Mouse (Mus musculus) embryonic facial prominence, embryonic 13.5 days (tissue): ENCODE data around the gene Snapc1. TPM values are rescaled to one million over a fixed set of nuclear protein-coding genes. Genes with fewer than 3 reads are reported as not detected.

Experiments used
- ATAC-seq: fragments of 200-750 bp; cut with Nextera tagmentation; 2 replicates; pipeline ENCODE4 v1.8.0; 2017; ENCODE audit warnings: low read depth; ENCODE audit not compliant: insufficient number of reproducible peaks, insufficient read depth, low FRiP score, low TSS enrichment
- H3K27ac ChIP-seq: fragments of 300-500 bp; sonication (generic); 2 replicates; pipeline ENCODE4 v1.5.1; 2015; ENCODE audit warnings: moderate library complexity, mild to moderate bottlenecking, inconsistent platforms
- H3K27me3 ChIP-seq: fragments of 300-500 bp; sonication (generic); 2 replicates; pipeline ENCODE4 v1.6.1; 2015; ENCODE audit warnings: mild to moderate bottlenecking, inconsistent platforms
- H3K36me3 ChIP-seq: fragments of 300-500 bp; sonication (generic); 2 replicates; pipeline ENCODE4 v1.6.1; 2015; ENCODE audit warnings: mild to moderate bottlenecking, inconsistent platforms
- H3K4me1 ChIP-seq: fragments of 300-500 bp; sonication (generic); 2 replicates; pipeline ENCODE4 v1.6.1; 2015; ENCODE audit warnings: inconsistent platforms
- H3K4me2 ChIP-seq: fragments of 300-500 bp; sonication (generic); 2 replicates; pipeline ENCODE4 v1.6.1; 2015; ENCODE audit warnings: moderate library complexity, mild to moderate bottlenecking, inconsistent platforms
- H3K4me3 ChIP-seq: fragments of 300-500 bp; sonication (generic); 2 replicates; pipeline ENCODE4 v1.5.1; 2015; ENCODE audit warnings: mild to moderate bottlenecking, inconsistent platforms
- H3K9ac ChIP-seq: fragments of 300-500 bp; sonication (generic); 2 replicates; pipeline ENCODE4 v1.6.1; 2015; ENCODE audit warnings: mild to moderate bottlenecking, inconsistent platforms
- H3K9me3 ChIP-seq: fragments of 300-500 bp; sonication (generic); 2 replicates; pipeline ENCODE4 v1.6.1; 2016; ENCODE audit warnings: inconsistent platforms
- WGBS: fragments of 180-500 bp; shearing (Covaris S2); methylation state at CpG from one replicate; pipeline ENCODE4 v1.1.7; 2015; ENCODE audit warnings: mixed read lengths; 5-methylcytosine and 5-hydroxymethylcytosine counted together
- polyA plus RNA-seq: library from polyadenylated mRNA; unstranded; fragments of >200 nt; fragmentation: Nextera tagmentation; extraction: Ambion mirVana; gene quantifications from 2 replicates; pipeline ENCODE4 v1.2.1, GENCODE M21; 2015

Snapc1 gene
- polyA plus RNA-seq: 23.0 and 23.5 TPM in 2 replicates

- H3K4me1 ChIP-seq: peaks cover 7% of the 10 kb centered on the region
- H3K9ac ChIP-seq: peak within 1 kb of the TSS; percentile 88
- WGBS: 2% methylated on average over 60 of the region's 60 CpGs
- H3K27me3 ChIP-seq: no peaks in the 10 kb centered on the region
- peak within 1 kb of the TSS; percentile 86 for H3K27ac ChIP-seq
- no peaks in the 10 kb centered on the region for H3K9me3 ChIP-seq
- H3K4me3 ChIP-seq: peak within 1 kb of the TSS; percentile 83
- peaks cover 18% of the 10 kb centered on the region for H3K36me3 ChIP-seq
- H3K4me2 ChIP-seq: peak within 1 kb of the TSS; percentile 78
- peak; percentile 96 for ATAC-seq
Observed at GRCm38 (mm10) chr12:73964291-73965281, at the start of gene Snapc1. Snapc1 (plus strand) TSS chr12:73964481.

GRCm38 (mm10) chr12:73918479-73918878 is 45.8 kb upstream of the Snapc1 start:
- ATAC-seq: no peak
- 93% methylated on average over 5 of the region's 5 CpGs for WGBS
- Histone ChIP-seq H3K9ac (no peak overlapping the region), H3K27ac (no peak overlapping the region), H3K36me3 (no peaks in the 10 kb centered on the region), H3K4me3 (no peak overlapping the region), H3K27me3 (no peaks in the 10 kb centered on the region), H3K4me1 (0 out of 2 replicates have a peak, but pooled peaks cover 4% of the 10 kb centered on the region), H3K9me3 (no peaks in the 10 kb centered on the region), H3K4me2 (no peak overlapping the region)

GRCm38 (mm10) chr12:73930266-73930665 is 34.0 kb upstream of the Snapc1 start:
- Histone ChIP-seq H3K9me3 (no peaks in the 10 kb centered on the region), H3K27me3 (no peaks in the 10 kb centered on the region), H3K4me3 (no peak overlapping the region), H3K4me2 (no peak overlapping the region), H3K4me1 (no peaks in the 10 kb centered on the region), H3K36me3 (peaks cover 68% of the 10 kb centered on the region), H3K9ac (no peak overlapping the region), H3K27ac (no peak overlapping the region)
- 91% methylated on average over 3 of the region's 3 CpGs for WGBS
- ATAC-seq: no peak

- Histone ChIP-seq H3K9ac (no peak overlapping the region), H3K27me3 (no peaks in the 10 kb centered on the region), H3K4me1 (no peaks in the 10 kb centered on the region), H3K36me3 (peaks cover 75% of the 10 kb centered on the region), H3K27ac (no peak overlapping the region), H3K4me3 (no peak overlapping the region), H3K4me2 (no peak overlapping the region), H3K9me3 (no peaks in the 10 kb centered on the region)
- ATAC-seq: no peak
- 55% methylated on average over 5 of the region's 5 CpGs for WGBS
Observed at GRCm38 (mm10) chr12:73931274-73931673, 33.0 kb upstream of the Snapc1 start.

DNA sequence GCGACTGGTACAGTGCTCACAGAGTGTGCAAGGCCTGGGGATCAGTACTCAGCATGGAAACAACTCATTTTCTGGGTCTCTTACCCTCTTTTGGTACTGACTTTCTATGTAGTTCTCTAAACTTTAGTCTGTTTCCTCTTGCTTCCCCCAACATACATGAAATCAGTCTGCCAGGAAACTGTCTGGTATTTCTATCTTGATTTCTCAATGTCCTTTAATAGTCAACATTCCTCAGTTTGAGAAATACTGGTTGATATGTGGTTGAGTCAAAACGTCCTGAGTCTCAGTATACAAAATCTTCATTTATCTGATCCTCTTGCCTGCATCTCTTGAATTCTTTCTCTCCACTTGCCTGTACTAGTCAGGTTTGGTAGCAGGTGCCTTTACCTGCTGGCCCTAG is 29.8 kb upstream of the Snapc1 start:
- no peak for ATAC-seq
- Histone ChIP-seq H3K9ac (no peak overlapping the region), H3K4me3 (no peak overlapping the region), H3K27ac (no peak overlapping the region), H3K4me2 (no peak overlapping the region), H3K36me3 (peaks cover 82% of the 10 kb centered on the region), H3K9me3 (no peaks in the 10 kb centered on the region), H3K4me1 (no peaks in the 10 kb centered on the region), H3K27me3 (no peaks in the 10 kb centered on the region)
- WGBS: 80% methylated on average over 2 of the region's 2 CpGs

GRCm38 (mm10) chr12:73937353-73937752 is 26.9 kb upstream of the Snapc1 start, which contains the start of gene Gm49321:
Gm49321 (plus strand) TSS chr12:73937653.
- H3K36me3 ChIP-seq: peaks cover 77% of the 10 kb centered on the region
- WGBS: 93% methylated on average over 1 of the region's 1 CpGs
- ATAC-seq: no peak

DNA sequence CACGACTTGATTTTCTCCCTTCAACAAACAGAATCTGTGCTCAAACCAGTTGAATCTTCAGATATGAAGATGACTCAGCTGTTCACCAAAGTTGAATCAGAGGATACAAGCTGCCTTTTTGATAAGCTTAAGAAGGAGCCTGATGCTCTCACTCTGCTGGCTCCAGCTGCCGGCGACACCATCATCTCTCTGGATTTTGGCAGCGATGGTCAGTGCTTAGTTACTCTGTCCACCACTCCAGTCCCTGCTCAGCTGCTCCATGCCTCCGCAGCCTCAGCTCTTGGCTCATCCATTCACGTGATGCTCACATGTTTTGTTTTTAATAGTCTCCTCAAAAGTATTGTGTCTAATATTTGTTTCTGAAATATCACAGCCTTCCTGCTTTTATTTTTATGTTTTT is 24.7 kb upstream of the Snapc1 start:
- ATAC-seq: no peak
- WGBS: 93% methylated on average over 6 of the region's 6 CpGs
- H3K9me3 ChIP-seq: no peaks in the 10 kb centered on the region
- H3K9ac ChIP-seq: no peak overlapping the region
- H3K27me3 ChIP-seq: no peaks in the 10 kb centered on the region
- H3K36me3 ChIP-seq: peaks cover 74% of the 10 kb centered on the region
- H3K4me3 ChIP-seq: no peak overlapping the region
- no peak overlapping the region for H3K27ac ChIP-seq
- no peaks in the 10 kb centered on the region for H3K4me1 ChIP-seq
- no peak overlapping the region for H3K4me2 ChIP-seq

More at GRCm38 (mm10) chr12:73937353-73937752, 26.9 kb upstream of the Snapc1 start, which contains the start of gene Gm49321:
- Histone ChIP-seq H3K9me3 (no peaks in the 10 kb centered on the region), H3K27me3 (no peaks in the 10 kb centered on the region), H3K4me2 (no peak within 1 kb of the TSS), H3K9ac (no peak within 1 kb of the TSS), H3K27ac (no peak within 1 kb of the TSS), H3K4me3 (no peak within 1 kb of the TSS), H3K4me1 (no peaks in the 10 kb centered on the region)

- Histone ChIP-seq H3K27me3 (no peaks in the 10 kb centered on the region), H3K4me2 (no peak overlapping the region), H3K9me3 (no peaks in the 10 kb centered on the region), H3K4me1 (peaks cover 8% of the 10 kb centered on the region), H3K9ac (no peak overlapping the region), H3K4me3 (no peak overlapping the region), H3K27ac (no peak overlapping the region), H3K36me3 (peaks cover 25% of the 10 kb centered on the region)
- 89% methylated on average over 4 of the region's 4 CpGs for WGBS
- no peak for ATAC-seq
Observed at GRCm38 (mm10) chr12:73948415-73948814, 15.9 kb upstream of the Snapc1 start.

GRCm38 (mm10) chr12:73949318-73950058 is 14.8 kb upstream of the Snapc1 start:
- ATAC-seq: peak; percentile 80
- Histone ChIP-seq H3K9ac (peak overlapping the region; percentile 67), H3K36me3 (peaks cover 16% of the 10 kb centered on the region), H3K9me3 (no peaks in the 10 kb centered on the region), H3K4me1 (peaks cover 17% of the 10 kb centered on the region), H3K27me3 (no peaks in the 10 kb centered on the region), H3K4me2 (peak overlapping the region; percentile 73), H3K27ac (peak overlapping the region; percentile 73), H3K4me3 (peak overlapping the region; percentile 36)
- WGBS: 6% methylated on average over 46 of the region's 46 CpGs

GRCm38 (mm10) chr12:73952879-73953278 is 11.4 kb upstream of the Snapc1 start:
- H3K9ac ChIP-seq: peak overlapping the region; percentile 63
- no peak overlapping the region for H3K27ac ChIP-seq
- WGBS: 8% methylated on average over 15 of the region's 15 CpGs
- H3K27me3 ChIP-seq: no peaks in the 10 kb centered on the region
- H3K4me1 ChIP-seq: peaks cover 17% of the 10 kb centered on the region
- peaks cover under 1% of the 10 kb centered on the region; the same call in 1 of the 2 replicates for H3K36me3 ChIP-seq
- H3K4me3 ChIP-seq: peak overlapping the region; percentile 41
- peak overlapping the region; percentile 64 for H3K4me2 ChIP-seq
- no peaks in the 10 kb centered on the region for H3K9me3 ChIP-seq
- no peak for ATAC-seq

GRCm38 (mm10) chr12:73953420-73954186 is 10.7 kb upstream of the Snapc1 start:
- 38% methylated on average over 14 of the region's 14 CpGs for WGBS
- peak overlapping the region; percentile 41 for H3K4me3 ChIP-seq
- no peaks in the 10 kb centered on the region for H3K27me3 ChIP-seq
- no peak overlapping the region for H3K27ac ChIP-seq
- peaks cover 17% of the 10 kb centered on the region for H3K4me1 ChIP-seq
- peak overlapping the region; percentile 63 for H3K9ac ChIP-seq
- ATAC-seq: no peak
- H3K4me2 ChIP-seq: peak overlapping the region; percentile 64
- no peaks in the 10 kb centered on the region for H3K36me3 ChIP-seq
- no peaks in the 10 kb centered on the region for H3K9me3 ChIP-seq
